Mouse (Mus musculus) forebrain, embryonic 16.5 days (tissue): ENCODE data around the gene Pigr. TPM values are rescaled to one million over a fixed set of nuclear protein-coding genes. Genes with fewer than 3 reads are reported as not detected.

Experiments
- ATAC-seq: fragments of 200-750 bp; cut with Nextera tagmentation; 2 replicates; pipeline ENCODE4 v1.8.0; 2017; ENCODE audit warnings: mild to moderate bottlenecking, moderate library complexity
- H3K27ac ChIP-seq: fragments of 300-500 bp; sonication (generic); 2 replicates; pipeline ENCODE4 v1.5.1; 2014; ENCODE audit warnings: low read length, control low read depth
- H3K27me3 ChIP-seq: fragments of 300-500 bp; sonication (generic); replicated peaks from 2 replicates; pipeline ENCODE4 v1.6.1; 2014; ENCODE audit warnings: low read length; ENCODE audit not compliant: control insufficient read depth, insufficient read depth
- H3K36me3 ChIP-seq: fragments of 300-500 bp; sonication (generic); 2 replicates; pipeline ENCODE4 v1.6.1; 2014; ENCODE audit not compliant: control insufficient read depth, insufficient read depth
- H3K4me1 ChIP-seq: fragments of 300-500 bp; sonication (generic); replicated peaks from 2 replicates; pipeline ENCODE4 v1.6.1; 2014; ENCODE audit warnings: low read length; ENCODE audit not compliant: control insufficient read depth, insufficient read depth
- H3K4me2 ChIP-seq: fragments of 300-500 bp; sonication (generic); 2 replicates; pipeline ENCODE4 v1.6.1; 2014; ENCODE audit warnings: mild to moderate bottlenecking, low read length, control low read depth
- H3K4me3 ChIP-seq: fragments of 300-500 bp; sonication (generic); replicated peaks from 2 replicates; pipeline ENCODE4 v1.5.1; 2014; ENCODE audit warnings: mild to moderate bottlenecking, low read length, control low read depth
- H3K9ac ChIP-seq: fragments of 300-500 bp; sonication (generic); replicated peaks from 2 replicates; pipeline ENCODE4 v1.6.1; 2014; ENCODE audit warnings: low read depth, low read length, control low read depth
- H3K9me3 ChIP-seq: fragments of 300-500 bp; sonication (generic); 2 replicates; pipeline ENCODE4 v1.6.1; 2016; ENCODE audit warnings: low read length; ENCODE audit not compliant: control insufficient read depth
- WGBS: fragments of 180-500 bp; shearing (Covaris S2); extraction: QIAGEN DNeasy Blood & Tissue Kit; methylation state at CpG from one replicate; pipeline ENCODE4 v1.1.7; 2014; 5-methylcytosine and 5-hydroxymethylcytosine counted together
- polyA plus RNA-seq: library from polyadenylated mRNA; unstranded; fragments of >200 nt; fragmentation: Nextera tagmentation; extraction: Ambion mirVana; gene quantifications from 2 replicates; pipeline ENCODE4 v1.2.1, GENCODE M21; 2015

The Pigr gene
- polyA plus RNA-seq, 1 experiment from 2014 or later = not detected

DNA sequence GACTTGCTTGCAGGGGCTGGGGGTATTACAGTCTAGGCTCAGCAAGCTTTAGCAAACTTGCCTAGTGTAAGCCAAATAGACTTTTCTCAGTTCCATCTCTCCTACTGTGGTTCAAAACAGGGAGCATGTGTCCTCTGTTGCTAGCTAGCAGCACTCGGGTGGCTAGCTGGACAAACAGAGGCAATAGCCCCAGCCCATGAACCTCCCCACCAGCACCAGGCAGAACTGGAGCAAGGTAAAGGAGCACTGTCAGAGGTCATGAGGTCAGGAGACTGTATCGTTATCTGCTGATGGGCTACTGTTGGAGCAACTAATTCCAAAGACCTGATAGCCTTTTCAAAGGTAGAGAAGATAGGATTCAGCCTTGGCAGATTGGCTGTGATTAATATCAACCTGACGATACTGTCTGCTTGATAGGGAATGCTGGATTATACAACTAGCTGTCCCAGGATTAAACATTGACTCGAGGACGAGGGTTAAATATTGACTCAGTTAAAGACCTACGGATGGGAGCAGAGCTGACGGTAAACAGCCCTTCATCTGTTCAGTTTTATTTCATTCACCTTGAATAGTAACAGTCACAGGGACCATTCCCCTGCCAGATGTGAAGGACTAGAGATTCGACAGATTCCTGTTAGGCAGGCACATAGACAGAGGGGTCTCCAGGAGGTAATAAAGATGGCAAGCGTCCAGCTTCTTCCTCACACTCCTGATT is 4.4 kb upstream of the Pigr start:
- WGBS = 90% methylated on average over 9 of the region's 9 CpGs
- ATAC-seq = no peak

DNA sequence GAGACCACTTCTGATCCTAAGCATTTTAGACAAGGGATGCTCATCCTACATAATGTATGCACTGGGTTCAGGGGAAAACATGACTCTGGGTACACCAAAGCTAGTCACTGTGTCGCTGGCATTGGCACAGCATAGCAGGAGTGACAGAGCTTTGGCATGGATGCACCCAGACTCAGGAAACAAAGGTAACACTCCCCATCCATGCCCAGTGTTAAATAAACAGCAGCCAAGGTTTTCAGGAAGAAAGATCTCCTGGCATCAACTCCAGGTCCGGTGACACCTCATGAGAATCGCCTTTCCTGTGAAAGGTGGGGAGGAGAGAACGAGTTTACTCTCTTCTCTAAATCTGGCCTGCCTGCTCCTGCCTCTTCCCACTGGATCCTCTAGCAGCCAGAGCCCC is 2.2 kb downstream of the Pigr start:
- WGBS = 73% methylated on average over 4 of the region's 4 CpGs
- no peaks in the 10 kb centered on the region for H3K27me3 ChIP-seq
- no peak overlapping the region for H3K4me2 ChIP-seq
- H3K9ac ChIP-seq = no peak overlapping the region
- H3K27ac ChIP-seq = no peak overlapping the region
- no peak overlapping the region for H3K4me3 ChIP-seq
- H3K9me3 ChIP-seq = no peaks in the 10 kb centered on the region
- H3K4me1 ChIP-seq = no peaks in the 10 kb centered on the region
- no peaks in the 10 kb centered on the region for H3K36me3 ChIP-seq
- no peak for ATAC-seq

More for the DNA sequence above, 4.4 kb upstream of the Pigr start:
- H3K4me2 ChIP-seq = no peak overlapping the region
- H3K36me3 ChIP-seq = no peaks in the 10 kb centered on the region
- H3K4me1 ChIP-seq = no peaks in the 10 kb centered on the region
- no peak overlapping the region for H3K27ac ChIP-seq
- no peak overlapping the region for H3K4me3 ChIP-seq
- H3K9me3 ChIP-seq = no peaks in the 10 kb centered on the region
- H3K9ac ChIP-seq = no peak overlapping the region
- H3K27me3 ChIP-seq = no peaks in the 10 kb centered on the region

DNA sequence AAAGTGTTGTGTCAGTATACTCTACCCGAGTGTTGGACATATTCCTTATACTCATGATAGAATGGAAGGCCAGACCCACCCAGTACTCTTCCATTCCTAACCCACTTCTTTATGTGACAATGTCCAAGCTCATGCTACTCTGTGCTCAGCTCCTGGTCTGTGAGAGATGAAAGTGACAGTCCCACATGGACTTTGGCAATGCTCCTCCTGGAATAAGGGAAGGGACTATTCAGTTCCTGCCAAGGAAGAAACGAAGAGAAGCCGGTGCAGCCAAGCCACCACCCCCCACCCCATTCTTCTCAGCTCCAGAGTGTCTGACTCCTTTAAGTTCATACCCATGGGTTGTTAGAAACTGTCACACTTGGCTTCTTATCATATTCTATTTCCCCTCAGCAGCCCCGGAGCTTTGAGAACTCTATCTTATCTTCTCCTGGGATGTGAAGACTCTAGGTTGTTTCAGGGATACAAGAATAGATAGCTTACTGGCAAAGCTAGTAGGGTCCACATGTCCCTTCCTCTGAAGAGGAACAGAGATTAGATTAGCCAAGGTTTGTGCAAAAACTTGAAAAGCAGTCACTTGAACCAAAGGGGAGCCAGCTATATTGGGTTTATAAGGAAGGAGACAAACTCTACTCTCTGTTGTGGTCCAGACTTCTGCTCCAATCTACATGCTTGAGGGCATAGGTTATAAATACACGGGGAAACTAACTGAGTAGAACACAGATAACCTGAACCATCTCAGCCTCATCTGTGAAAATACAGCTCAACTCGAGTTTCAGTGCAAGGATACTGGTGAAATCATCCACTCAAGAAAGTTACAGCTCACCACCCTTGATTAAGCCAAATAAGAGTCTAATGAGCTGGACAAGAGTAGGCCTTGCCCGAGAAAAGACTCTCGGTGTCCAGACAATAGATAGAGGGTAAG is 3.7 kb downstream of the Pigr start:
- no peak overlapping the region for H3K27ac ChIP-seq
- H3K4me3 ChIP-seq = no peak overlapping the region
- no peaks in the 10 kb centered on the region for H3K9me3 ChIP-seq
- H3K4me2 ChIP-seq = no peak overlapping the region
- H3K27me3 ChIP-seq = no peaks in the 10 kb centered on the region
- no peak for ATAC-seq
- H3K4me1 ChIP-seq = no peaks in the 10 kb centered on the region
- no peaks in the 10 kb centered on the region for H3K36me3 ChIP-seq
- H3K9ac ChIP-seq = no peak overlapping the region
- WGBS = 78% methylated on average over 8 of the region's 8 CpGs

DNA sequence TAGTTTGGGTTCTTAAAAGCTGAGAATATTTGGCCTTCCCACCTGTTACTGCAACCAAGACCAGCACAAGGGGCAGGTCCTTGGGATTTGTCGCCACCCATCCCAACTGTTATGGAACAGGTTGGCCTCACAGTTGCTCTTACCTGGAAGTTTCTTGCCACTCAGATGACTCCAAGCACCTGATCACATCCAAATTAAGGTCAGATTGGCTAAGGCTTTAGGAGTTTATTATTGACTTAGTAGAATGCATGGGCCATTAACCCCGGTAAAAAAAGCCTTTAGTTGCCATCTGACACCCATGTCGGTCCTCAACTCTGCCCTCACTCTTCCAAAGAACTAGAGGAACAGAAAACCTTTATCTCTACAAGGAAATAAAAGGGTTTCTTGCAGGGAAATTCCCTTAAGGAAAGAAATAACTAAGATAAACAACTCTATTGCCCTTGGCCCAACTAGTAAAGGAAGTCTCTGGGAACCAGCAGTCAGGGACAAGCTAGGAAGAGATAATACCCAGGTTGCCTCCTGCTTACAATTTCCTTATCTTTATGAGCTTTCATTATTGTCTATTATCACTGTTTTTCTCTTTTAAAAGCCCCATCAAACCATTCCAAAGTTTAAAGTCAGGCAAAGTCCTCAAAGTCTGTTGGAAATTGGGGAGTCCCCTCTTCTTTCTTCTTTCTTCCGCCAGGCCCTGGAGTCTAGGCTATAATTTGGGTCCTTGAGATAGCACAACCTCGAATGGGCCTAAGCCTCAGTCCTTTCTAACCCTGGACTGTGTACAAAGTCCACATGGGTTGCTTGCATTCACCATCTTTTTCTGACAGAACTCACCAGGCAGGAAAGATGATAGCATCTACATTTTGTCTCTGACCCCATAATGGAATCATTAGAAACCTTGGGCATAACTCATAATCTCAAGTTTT is 6.0 kb downstream of the Pigr start:
- Histone ChIP-seq H3K27me3 (no peaks in the 10 kb centered on the region), H3K4me2 (no peak overlapping the region), H3K4me3 (no peak overlapping the region), H3K36me3 (no peaks in the 10 kb centered on the region), H3K27ac (no peak overlapping the region), H3K9me3 (no peaks in the 10 kb centered on the region), H3K9ac (no peak overlapping the region), H3K4me1 (no peaks in the 10 kb centered on the region)
- ATAC-seq = no peak
- 84% methylated on average over 5 of the region's 5 CpGs for WGBS

DNA sequence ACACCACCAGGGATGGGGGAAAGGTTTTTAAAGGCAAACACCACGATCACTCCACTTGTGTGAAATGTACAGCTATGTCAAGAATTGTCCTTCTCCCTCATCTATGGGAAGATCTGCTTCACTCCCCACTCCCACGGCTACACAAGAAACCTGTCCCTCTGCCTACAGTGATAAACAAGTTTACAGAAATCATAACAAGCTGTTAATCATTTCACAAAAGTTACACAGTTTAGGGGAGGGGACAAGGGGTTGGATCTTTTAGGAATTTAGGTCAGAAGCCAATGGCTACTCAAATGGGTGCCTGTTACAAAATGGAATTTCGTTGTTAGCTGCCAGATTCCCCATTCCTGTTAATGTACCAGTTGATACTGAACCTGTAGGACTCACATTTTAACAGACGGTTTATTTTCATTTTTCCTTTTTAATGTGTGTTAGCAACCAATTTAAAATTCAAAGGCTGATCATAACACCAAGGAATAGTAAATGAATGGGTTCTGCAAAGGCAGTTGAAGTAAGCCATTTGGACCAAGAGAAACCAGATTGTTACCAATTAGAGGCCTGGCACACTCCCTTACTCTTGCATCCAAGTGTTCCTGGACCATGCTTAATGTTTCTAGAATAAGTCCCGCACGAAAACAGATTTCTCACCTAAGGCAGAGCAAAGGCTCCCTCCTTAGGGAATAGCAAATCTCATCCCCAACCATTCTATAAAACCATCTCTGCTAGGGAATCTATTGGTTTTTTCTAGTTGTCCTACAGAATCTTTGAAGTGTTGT is 8.9 kb downstream of the Pigr start:
- peak; percentile 73 for ATAC-seq
- Histone ChIP-seq H3K4me1 (no peaks in the 10 kb centered on the region), H3K36me3 (no peaks in the 10 kb centered on the region), H3K4me2 (no peak overlapping the region), H3K9me3 (no peaks in the 10 kb centered on the region), H3K27ac (no peak overlapping the region), H3K9ac (no peak overlapping the region), H3K4me3 (no peak overlapping the region), H3K27me3 (no peaks in the 10 kb centered on the region)
- WGBS = 76% methylated on average over 6 of the region's 6 CpGs

DNA sequence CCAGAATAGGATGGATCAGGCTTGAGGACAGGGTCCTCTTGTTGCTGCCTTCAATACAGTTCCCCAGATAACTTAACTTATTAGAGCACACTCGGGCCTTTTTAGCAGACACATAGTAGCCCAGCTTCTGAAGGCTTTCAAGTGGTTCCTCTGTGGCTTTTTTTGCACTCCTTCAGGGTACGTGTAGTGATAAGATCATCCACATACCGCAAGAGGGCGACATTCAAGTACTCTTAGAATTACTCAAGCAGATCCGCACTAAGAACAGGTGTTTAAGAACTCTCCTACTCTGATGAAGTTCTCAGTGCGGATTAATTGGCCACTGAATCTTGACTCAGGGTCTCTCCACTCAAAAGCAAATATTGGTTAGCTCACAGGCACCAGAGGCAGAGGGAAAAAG is 11.8 kb downstream of the Pigr start:
- Histone ChIP-seq H3K9me3 (no peaks in the 10 kb centered on the region), H3K4me2 (no peak overlapping the region), H3K9ac (no peak overlapping the region), H3K4me1 (no peaks in the 10 kb centered on the region), H3K36me3 (no peaks in the 10 kb centered on the region), H3K27me3 (no peaks in the 10 kb centered on the region), H3K27ac (no peak overlapping the region), H3K4me3 (no peak overlapping the region)
- 65% methylated on average over 6 of the region's 6 CpGs for WGBS
- no peak for ATAC-seq

DNA sequence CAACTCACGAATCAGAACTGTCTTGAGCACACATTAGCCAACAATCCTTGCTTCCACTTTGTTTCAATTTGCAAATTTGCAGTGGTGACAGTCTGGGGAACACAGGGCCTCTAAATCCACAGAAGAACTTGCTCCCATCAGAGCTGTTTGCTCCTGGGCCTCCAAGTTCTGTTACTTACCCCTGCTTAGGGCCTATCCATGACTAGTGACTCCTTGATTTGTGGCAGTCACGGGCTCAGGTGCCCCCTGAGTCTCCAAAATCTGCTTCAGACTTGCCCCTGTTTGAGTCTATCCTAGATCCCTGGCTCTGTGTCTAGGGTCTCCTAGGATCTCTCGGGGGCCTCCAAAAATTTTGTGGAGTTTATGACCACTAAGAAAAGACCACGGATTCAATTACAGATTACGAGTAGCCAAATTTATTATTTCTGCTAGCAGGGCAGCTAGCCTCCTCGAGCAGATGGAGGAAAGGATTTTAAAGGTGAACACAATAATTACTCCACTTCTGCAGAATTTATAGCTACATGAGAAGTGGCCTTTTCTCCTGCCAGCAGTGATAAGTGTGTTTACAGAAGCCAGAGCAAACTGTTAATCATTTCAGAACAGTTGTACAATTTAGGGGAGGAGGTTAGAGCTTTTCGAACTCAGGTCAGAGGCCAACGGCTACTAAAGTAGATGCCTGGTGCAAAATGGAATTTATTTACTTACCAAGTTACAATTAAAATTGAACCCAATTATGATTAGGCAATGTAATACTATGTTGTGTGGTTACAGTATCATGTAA is 14.3 kb downstream of the Pigr start:
- H3K4me1 ChIP-seq = no peaks in the 10 kb centered on the region
- WGBS = 87% methylated on average over 8 of the region's 8 CpGs
- H3K4me2 ChIP-seq = no peak overlapping the region
- H3K9ac ChIP-seq = no peak overlapping the region
- H3K27me3 ChIP-seq = no peaks in the 10 kb centered on the region
- ATAC-seq = no peak
- H3K9me3 ChIP-seq = no peaks in the 10 kb centered on the region
- no peak overlapping the region for H3K4me3 ChIP-seq
- no peaks in the 10 kb centered on the region for H3K36me3 ChIP-seq
- no peak overlapping the region for H3K27ac ChIP-seq

DNA sequence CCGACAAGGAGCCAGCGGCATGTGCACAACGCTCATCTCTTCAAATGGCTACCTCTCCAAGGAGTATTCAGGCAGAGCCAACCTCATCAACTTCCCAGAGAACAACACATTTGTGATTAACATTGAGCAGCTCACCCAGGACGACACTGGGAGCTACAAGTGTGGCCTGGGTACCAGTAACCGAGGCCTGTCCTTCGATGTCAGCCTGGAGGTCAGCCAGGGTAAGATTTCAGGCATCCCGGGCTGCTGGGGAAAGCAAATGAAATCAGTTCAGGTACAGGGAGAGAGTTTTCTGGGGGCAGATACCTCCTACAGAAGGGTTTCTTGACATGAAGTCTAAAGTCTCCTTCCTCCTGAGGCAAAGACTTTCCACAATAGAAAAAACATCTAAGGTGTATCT is 15.1 kb downstream of the Pigr start:
- no peak overlapping the region for H3K27ac ChIP-seq
- no peak for ATAC-seq
- 93% methylated on average over 7 of the region's 7 CpGs for WGBS
- no peaks in the 10 kb centered on the region for H3K36me3 ChIP-seq
- no peak overlapping the region for H3K9ac ChIP-seq
- no peaks in the 10 kb centered on the region for H3K27me3 ChIP-seq
- no peaks in the 10 kb centered on the region for H3K9me3 ChIP-seq
- no peaks in the 10 kb centered on the region for H3K4me1 ChIP-seq
- no peak overlapping the region for H3K4me2 ChIP-seq
- H3K4me3 ChIP-seq = no peak overlapping the region
